Mouse (Mus musculus): Measurements from ENCODE around the gene Etv2. TPM values are rescaled to one million over a fixed set of nuclear protein-coding genes. Genes with fewer than 3 reads are reported as not detected.

Etv2 gene
- polyA plus RNA-seq, 1 experiment from 2014 or later: 0.19 TPM

- H3K4me3 ChIP-seq (replicated peaks; ENCODE audit: low read length): peak overlapping the region; percentile 85
- peak overlapping the region; percentile 93 for H3K4me2 ChIP-seq (replicated peaks)
- H3K4me1 ChIP-seq (replicated peaks; ENCODE audit: control insufficient read depth, insufficient read depth, low read length): peaks cover 10% of the 10 kb centered on the region
- no peak for DNase-seq (ENCODE audit: low spot score)
- H3K9ac ChIP-seq: peak overlapping the region; percentile 98; the same call in 1 of the 2 replicates
- no peaks in the 10 kb centered on the region for H3K9me3 ChIP-seq (ENCODE audit: control insufficient read depth, low read length)
- ATAC-seq (ENCODE audit: low FRiP score): no peak
- no peak overlapping the region for H3K27ac ChIP-seq
- 91% methylated on average over 28 of the region's 28 CpGs for WGBS
- H3K36me3 ChIP-seq (replicated peaks; ENCODE audit: control insufficient read depth, insufficient read depth): peaks cover 53% of the 10 kb centered on the region
- no peaks in the 10 kb centered on the region for H3K27me3 ChIP-seq (ENCODE audit: control insufficient read depth, insufficient read depth, low read length)
Measured at GRCm38 (mm10) chr7:30586455-30587020, 49.1 kb downstream of the Etv2 start.

- H3K9ac ChIP-seq: no peak overlapping the region
- WGBS: 94% methylated on average over 7 of the region's 7 CpGs
- no peak overlapping the region for H3K4me2 ChIP-seq (replicated peaks)
- H3K36me3 ChIP-seq (replicated peaks; ENCODE audit: control insufficient read depth, insufficient read depth): peaks cover 67% of the 10 kb centered on the region
- peaks cover 10% of the 10 kb centered on the region for H3K4me1 ChIP-seq (replicated peaks; ENCODE audit: control insufficient read depth, insufficient read depth, low read length)
- H3K9me3 ChIP-seq (ENCODE audit: control insufficient read depth, low read length): no peaks in the 10 kb centered on the region
- DNase-seq (ENCODE audit: low spot score): no peak
- no peaks in the 10 kb centered on the region for H3K27me3 ChIP-seq (ENCODE audit: control insufficient read depth, insufficient read depth, low read length)
- no peak overlapping the region for H3K4me3 ChIP-seq (replicated peaks; ENCODE audit: low read length)
- no peak overlapping the region for H3K27ac ChIP-seq
- no peak for ATAC-seq (ENCODE audit: low FRiP score)
Measured at GRCm38 (mm10) chr7:30585170-30585569, 50.5 kb downstream of the Etv2 start.

DNA sequence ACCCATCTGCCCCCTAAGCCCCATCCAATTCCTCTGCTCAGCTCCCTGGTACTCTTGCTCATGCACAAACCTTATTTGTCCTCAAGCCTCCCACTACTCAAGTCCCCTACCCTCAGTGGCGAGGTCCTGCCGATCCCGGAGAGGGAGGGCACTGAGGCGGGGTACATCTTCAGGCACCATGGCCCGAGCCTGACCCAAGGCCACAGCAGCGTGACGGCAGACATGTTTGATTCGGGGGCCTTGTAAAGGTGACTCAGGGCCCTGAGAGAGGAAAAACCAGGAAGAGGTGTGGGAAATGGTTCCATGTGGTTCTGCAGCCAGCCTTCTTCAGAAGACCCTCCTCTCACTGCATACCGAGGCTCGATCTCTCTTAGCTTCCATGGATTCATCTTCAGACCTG, 51.3 kb downstream of the Etv2 start:
- H3K36me3 ChIP-seq (replicated peaks; ENCODE audit: control insufficient read depth, insufficient read depth): peaks cover 75% of the 10 kb centered on the region
- H3K4me1 ChIP-seq (replicated peaks; ENCODE audit: control insufficient read depth, insufficient read depth, low read length): peaks cover 10% of the 10 kb centered on the region
- no peak overlapping the region for H3K4me3 ChIP-seq (replicated peaks; ENCODE audit: low read length)
- H3K4me2 ChIP-seq (replicated peaks): no peak overlapping the region
- H3K9me3 ChIP-seq (ENCODE audit: control insufficient read depth, low read length): no peaks in the 10 kb centered on the region
- H3K9ac ChIP-seq: no peak overlapping the region
- ATAC-seq (ENCODE audit: low FRiP score): no peak
- 94% methylated on average over 10 of the region's 10 CpGs for WGBS
- no peak for DNase-seq (ENCODE audit: low spot score)
- H3K27ac ChIP-seq: no peak overlapping the region
- no peaks in the 10 kb centered on the region for H3K27me3 ChIP-seq (ENCODE audit: control insufficient read depth, insufficient read depth, low read length)

Small RNA genes within 50 kb of the gene (microRNA-seq; reads per million reads assigned to microRNA genes)
- gene Mir3569: not detected

Other genes starting within 250 kb of the Etv2 start
- 27.2 and 35.6 TPM in 2 replicates for gene Tyrobp, start 222.1 kb downstream of the Etv2 start, polyA plus RNA-seq (2014; fragmentation: Nextera tagmentation; extraction: Ambion mirVana)
- gene Hcst, start 216.0 kb downstream of the Etv2 start, polyA plus RNA-seq (2014; fragmentation: Nextera tagmentation; extraction: Ambion mirVana): 1.1 TPM in 1 of 2 replicates, not detected in the other
- gene Nfkbid, start 214.1 kb downstream of the Etv2 start, polyA plus RNA-seq (2014; fragmentation: Nextera tagmentation; extraction: Ambion mirVana): 1.8 and 2.9 TPM in 2 replicates
- gene Aplp1, start 190.3 kb downstream of the Etv2 start, polyA plus RNA-seq (2014; fragmentation: Nextera tagmentation; extraction: Ambion mirVana): 690 and 752 TPM in 2 replicates
- 1.8 and 2.4 TPM in 2 replicates for gene Kirrel2, start 178.2 kb downstream of the Etv2 start, polyA plus RNA-seq (2014; fragmentation: Nextera tagmentation; extraction: Ambion mirVana)
- 0.54 and 0.83 TPM in 2 replicates for gene Nphs1, start 177.5 kb downstream of the Etv2 start, polyA plus RNA-seq (2014; fragmentation: Nextera tagmentation; extraction: Ambion mirVana)
- 0.48 TPM in 1 of 2 replicates, not detected in the other for gene Prodh2, start 142.2 kb downstream of the Etv2 start, polyA plus RNA-seq (2014; fragmentation: Nextera tagmentation; extraction: Ambion mirVana)
- 112 TPM in 2 replicates for gene Arhgap33, start 100.8 kb downstream of the Etv2 start, polyA plus RNA-seq (2014; fragmentation: Nextera tagmentation; extraction: Ambion mirVana)
- gene Hspb6, start 83.7 kb downstream of the Etv2 start, polyA plus RNA-seq (2014; fragmentation: Nextera tagmentation; extraction: Ambion mirVana): 9.3 and 12.6 TPM in 2 replicates
- 10.4 and 11.0 TPM in 2 replicates for gene Proser3, start 83.6 kb downstream of the Etv2 start, polyA plus RNA-seq (2014; fragmentation: Nextera tagmentation; extraction: Ambion mirVana)
- 49.2 and 49.4 TPM in 2 replicates for gene Lin37, start 76.0 kb downstream of the Etv2 start, polyA plus RNA-seq (2014; fragmentation: Nextera tagmentation; extraction: Ambion mirVana)
- gene U2af1l4, start 72.6 kb downstream of the Etv2 start, polyA plus RNA-seq (2014; fragmentation: Nextera tagmentation; extraction: Ambion mirVana): 88.7 and 105 TPM in 2 replicates
- 6.5 and 9.2 TPM in 2 replicates for gene Gm49396, start 72.5 kb downstream of the Etv2 start, polyA plus RNA-seq (2014; fragmentation: Nextera tagmentation; extraction: Ambion mirVana)
- 109 and 118 TPM in 2 replicates for gene Psenen, start 72.2 kb downstream of the Etv2 start, polyA plus RNA-seq (2014; fragmentation: Nextera tagmentation; extraction: Ambion mirVana)
- 2.2 and 3.1 TPM in 2 replicates for gene Igflr1, start 70.4 kb downstream of the Etv2 start, polyA plus RNA-seq (2014; fragmentation: Nextera tagmentation; extraction: Ambion mirVana)
- gene Kmt2b, start 47.1 kb downstream of the Etv2 start, polyA plus RNA-seq (2014; fragmentation: Nextera tagmentation; extraction: Ambion mirVana): 11.4 and 12.9 TPM in 2 replicates
- 0.35 and 0.42 TPM in 2 replicates for gene Zbtb32, start 36.9 kb downstream of the Etv2 start, polyA plus RNA-seq (2014; fragmentation: Nextera tagmentation; extraction: Ambion mirVana)
- 0.43 and 0.76 TPM in 2 replicates for gene Upk1a, start 23.0 kb downstream of the Etv2 start, polyA plus RNA-seq (2014; fragmentation: Nextera tagmentation; extraction: Ambion mirVana)
- 1,184 and 1,299 TPM in 2 replicates for gene Cox6b1, start 9.7 kb downstream of the Etv2 start, polyA plus RNA-seq (2014; fragmentation: Nextera tagmentation; extraction: Ambion mirVana)
- 115 and 118 TPM in 2 replicates for gene Rbm42, start 14.5 kb upstream of the Etv2 start, polyA plus RNA-seq (2014; fragmentation: Nextera tagmentation; extraction: Ambion mirVana)
- gene Haus5, start 29.1 kb upstream of the Etv2 start, polyA plus RNA-seq (2014; fragmentation: Nextera tagmentation; extraction: Ambion mirVana): 20.0 and 20.6 TPM in 2 replicates
- gene Pmis2, start 35.8 kb upstream of the Etv2 start, polyA plus RNA-seq (2014; fragmentation: Nextera tagmentation; extraction: Ambion mirVana): not detected in 2 replicates
- not detected in 2 replicates for gene 2200002J24Rik, start 63.1 kb upstream of the Etv2 start, polyA plus RNA-seq (2014; fragmentation: Nextera tagmentation; extraction: Ambion mirVana)
- gene Atp4a, start 76.4 kb upstream of the Etv2 start, polyA plus RNA-seq (2014; fragmentation: Nextera tagmentation; extraction: Ambion mirVana): 2.0 and 2.1 TPM in 2 replicates
- 281 and 319 TPM in 2 replicates for gene Tmem147, start 93.7 kb upstream of the Etv2 start, polyA plus RNA-seq (2014; fragmentation: Nextera tagmentation; extraction: Ambion mirVana)
- gene Gapdhs, start 107.8 kb upstream of the Etv2 start, polyA plus RNA-seq (2014; fragmentation: Nextera tagmentation; extraction: Ambion mirVana): 0.14 and 1.3 TPM in 2 replicates
- 0.65 and 2.1 TPM in 2 replicates for gene Sbsn, start 115.6 kb upstream of the Etv2 start, polyA plus RNA-seq (2014; fragmentation: Nextera tagmentation; extraction: Ambion mirVana)
- 2.2 and 2.4 TPM in 2 replicates for gene Dmkn, start 127.9 kb upstream of the Etv2 start, polyA plus RNA-seq (2014; fragmentation: Nextera tagmentation; extraction: Ambion mirVana)
- not detected in 2 replicates for gene Krtdap, start 152.0 kb upstream of the Etv2 start, polyA plus RNA-seq (2014; fragmentation: Nextera tagmentation; extraction: Ambion mirVana)
- gene Ffar2, start 187.9 kb upstream of the Etv2 start, polyA plus RNA-seq (2014; fragmentation: Nextera tagmentation; extraction: Ambion mirVana): 0.22 TPM in 1 of 2 replicates, not detected in the other
- gene Ffar3, start 220.3 kb upstream of the Etv2 start, polyA plus RNA-seq (2014; fragmentation: Nextera tagmentation; extraction: Ambion mirVana): not detected in 2 replicates
- not detected in 2 replicates for gene Ffar1, start 225.7 kb upstream of the Etv2 start, polyA plus RNA-seq (2014; fragmentation: Nextera tagmentation; extraction: Ambion mirVana)
- gene Cd22, start 244.5 kb upstream of the Etv2 start, polyA plus RNA-seq (2014; fragmentation: Nextera tagmentation; extraction: Ambion mirVana): 0.17 TPM in 1 of 2 replicates, not detected in the other

Measured in hindbrain, embryonic 14.5 days (tissue).